Mouse (Mus musculus): ENCODE results near the gene Mgat4c. TPM values are rescaled to one million over a fixed set of nuclear protein-coding genes. Genes with fewer than 3 reads are reported as not detected.
"Not testable (repeated sequence)": the region's sequence is repeated elsewhere in the genome, so short reads cannot be mapped to it uniquely, and the experiment has no call there.

Mgat4c gene
- polyA plus RNA-seq, 1 experiment from 2014 or later: 1.5 TPM

- no peaks in the 10 kb centered on the region for H3K36me3 ChIP-seq
- no peaks in the 10 kb centered on the region for H3K27me3 ChIP-seq
- H3K4me2 ChIP-seq (replicated peaks): no peak overlapping the region
- H3K4me3 ChIP-seq: no peak overlapping the region
- H3K9me3 ChIP-seq: no peaks in the 10 kb centered on the region
- no peaks in the 10 kb centered on the region for H3K4me1 ChIP-seq
- H3K9ac ChIP-seq: no peak overlapping the region
- H3K27ac ChIP-seq: no peak overlapping the region
- no peak for ATAC-seq (ENCODE audit: insufficient number of reproducible peaks, insufficient read depth, low FRiP score, low TSS enrichment)
Measured at GRCm38 (mm10) chr10:102372111-102372510, 690.8 kb downstream of the Mgat4c start.

- Histone ChIP-seq H3K4me1 (no peaks in the 10 kb centered on the region), H3K4me2 (replicated peaks) (no peak overlapping the region), H3K36me3 (no peaks in the 10 kb centered on the region), H3K9me3 (no peaks in the 10 kb centered on the region), H3K4me3 (no peak overlapping the region), H3K27ac (no peak overlapping the region), H3K9ac (no peak overlapping the region), H3K27me3 (no peaks in the 10 kb centered on the region)
- no peak for ATAC-seq (ENCODE audit: insufficient number of reproducible peaks, insufficient read depth, low FRiP score, low TSS enrichment)
- 90% methylated on average over 4 of the region's 4 CpGs for WGBS
Measured at GRCm38 (mm10) chr10:102374061-102374460, 692.8 kb downstream of the Mgat4c start.

GRCm38 (mm10) chr10:102377377-102377776 lies 696.1 kb downstream of the Mgat4c start:
- 74% methylated on average over 4 of the region's 4 CpGs for WGBS
- Histone ChIP-seq H3K36me3 (no peaks in the 10 kb centered on the region), H3K4me2 (replicated peaks) (no peak overlapping the region), H3K9me3 (no peaks in the 10 kb centered on the region), H3K4me3 (no peak overlapping the region), H3K9ac (no peak overlapping the region), H3K27ac (no peak overlapping the region), H3K27me3 (no peaks in the 10 kb centered on the region), H3K4me1 (no peaks in the 10 kb centered on the region)
- ATAC-seq (ENCODE audit: insufficient number of reproducible peaks, insufficient read depth, low FRiP score, low TSS enrichment): no peak

- no peak overlapping the region for H3K4me3 ChIP-seq
- no peak overlapping the region for H3K27ac ChIP-seq
- 83% methylated on average over 1 of the region's 1 CpGs for WGBS
- H3K9ac ChIP-seq: no peak overlapping the region
- no peaks in the 10 kb centered on the region for H3K9me3 ChIP-seq
- H3K4me2 ChIP-seq (replicated peaks): no peak overlapping the region
- H3K36me3 ChIP-seq: no peaks in the 10 kb centered on the region
- H3K4me1 ChIP-seq: no peaks in the 10 kb centered on the region
- no peaks in the 10 kb centered on the region for H3K27me3 ChIP-seq
- ATAC-seq (ENCODE audit: insufficient number of reproducible peaks, insufficient read depth, low FRiP score, low TSS enrichment): no peak
Measured at GRCm38 (mm10) chr10:102389223-102389622, 707.9 kb downstream of the Mgat4c start.

GRCm38 (mm10) chr10:102417654-102418272 lies 736.5 kb downstream of the Mgat4c start:
- Histone ChIP-seq H3K27me3 (no peaks in the 10 kb centered on the region), H3K4me3 (no peak overlapping the region), H3K4me2 (replicated peaks) (no peak overlapping the region), H3K27ac (no peak overlapping the region), H3K36me3 (no peaks in the 10 kb centered on the region), H3K9me3 (no peaks in the 10 kb centered on the region), H3K9ac (no peak overlapping the region), H3K4me1 (no peaks in the 10 kb centered on the region)
- no peak for ATAC-seq (ENCODE audit: insufficient number of reproducible peaks, insufficient read depth, low FRiP score, low TSS enrichment)
- 82% methylated on average over 2 of the region's 2 CpGs for WGBS

- H3K4me2 ChIP-seq (replicated peaks): peak overlapping the region; percentile 37; the same call in 1 of the 2 replicates
- ATAC-seq (ENCODE audit: insufficient number of reproducible peaks, insufficient read depth, low FRiP score, low TSS enrichment): not testable (repeated sequence)
- WGBS: 4% methylated on average over 6 of the region's 7 CpGs
Measured at GRCm38 (mm10) chr10:102435048-102435447, 753.8 kb downstream of the Mgat4c start.

GRCm38 (mm10) chr10:102435467-102435866 lies 754.2 kb downstream of the Mgat4c start:
- H3K27me3 ChIP-seq; H3K36me3 ChIP-seq; H3K9me3 ChIP-seq; ATAC-seq (ENCODE audit: insufficient number of reproducible peaks, insufficient read depth, low FRiP score, low TSS enrichment); H3K4me3 ChIP-seq; H3K4me1 ChIP-seq; H3K27ac ChIP-seq; H3K9ac ChIP-seq: not testable (repeated sequence)
- peak overlapping the region; percentile 37 for H3K4me2 ChIP-seq (replicated peaks)
- WGBS: 35% methylated on average over 6 of the region's 6 CpGs

More at GRCm38 (mm10) chr10:102435048-102435447, 753.8 kb downstream of the Mgat4c start:
- H3K9me3 ChIP-seq, H3K27me3 ChIP-seq, H3K4me1 ChIP-seq, H3K36me3 ChIP-seq, H3K9ac ChIP-seq, H3K4me3 ChIP-seq, H3K27ac ChIP-seq: not testable (repeated sequence)

Small RNA genes lying within 50 kb of the gene (microRNA-seq; reads per million reads assigned to microRNA genes)
- gene Mir3059: not detected
